Mouse (Mus musculus) hindbrain, embryonic 10.5 days (tissue): Measurements from ENCODE around the gene Cspg5. TPM values are rescaled to one million over a fixed set of nuclear protein-coding genes. Genes with fewer than 3 reads are reported as not detected.

Source experiments
- DNase-seq: peaks from one replicate; pipeline ENCODE4 v3.0.0-alpha.2; 2017; ENCODE audit warnings: low spot score
- H3K27ac ChIP-seq: fragments of 300-500 bp; sonication (generic); 2 replicates; pipeline ENCODE4 v1.5.1; 2016; ENCODE audit warnings: mild to moderate bottlenecking, moderate library complexity
- H3K27me3 ChIP-seq: fragments of 300-500 bp; sonication (generic); 2 replicates; pipeline ENCODE4 v1.6.1; 2016; ENCODE audit warnings: mild to moderate bottlenecking; ENCODE audit not compliant: poor library complexity, insufficient read depth, severe bottlenecking
- H3K36me3 ChIP-seq: fragments of 300-500 bp; sonication (generic); 2 replicates; pipeline ENCODE4 v1.6.1; 2016; ENCODE audit warnings: mild to moderate bottlenecking, moderate library complexity
- H3K4me1 ChIP-seq: fragments of 300-500 bp; sonication (generic); replicated peaks from 2 replicates; pipeline ENCODE4 v1.6.1; 2016; ENCODE audit warnings: mild to moderate bottlenecking
- H3K4me3 ChIP-seq: fragments of 300-500 bp; sonication (generic); 2 replicates; pipeline ENCODE4 v1.5.1; 2016; ENCODE audit warnings: mild to moderate bottlenecking, moderate library complexity
- H3K9me3 ChIP-seq: fragments of 300-500 bp; sonication (generic); 2 replicates; pipeline ENCODE4 v1.6.1; 2016; ENCODE audit warnings: mild to moderate bottlenecking, moderate library complexity
- WGBS: fragments of 180-500 bp; shearing (Covaris S2); methylation state at CpG from one replicate; pipeline ENCODE4 v1.1.7; 2016; 5-methylcytosine and 5-hydroxymethylcytosine counted together
- polyA plus RNA-seq: library from polyadenylated mRNA; unstranded; fragments of >200 nt; fragmentation: Nextera tagmentation; extraction: Ambion mirVana; gene quantifications from 2 replicates; pipeline ENCODE4 v1.2.1, GENCODE M21; 2016

Cspg5 gene
- polyA plus RNA-seq, 1 experiment from 2014 or later: 15.1 TPM

DNA sequence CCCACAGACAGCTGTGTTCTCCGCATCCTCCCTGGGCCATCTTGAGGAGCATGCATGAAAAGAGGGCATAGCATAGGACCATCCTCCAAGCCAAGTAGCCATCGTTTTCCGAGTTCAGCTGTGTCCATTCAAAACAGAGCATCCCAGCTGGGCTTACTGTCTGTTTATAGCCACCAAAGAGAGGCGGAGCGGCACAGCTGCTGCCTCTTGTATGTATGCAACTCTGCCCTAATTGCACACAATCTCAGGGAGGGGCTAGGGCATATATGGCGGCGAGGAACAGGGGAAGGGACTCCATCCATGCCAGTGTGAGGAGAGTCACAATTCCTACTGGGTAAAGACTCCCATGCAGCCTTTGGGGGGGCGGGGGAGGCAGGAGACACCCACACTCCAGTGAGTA, 19.6 kb downstream of the Cspg5 start:
- no peak for DNase-seq
- WGBS: 86% methylated on average over 8 of the region's 8 CpGs
- Histone ChIP-seq H3K36me3 (peaks cover 26% of the 10 kb centered on the region), H3K4me1 (peaks cover 9% of the 10 kb centered on the region), H3K9me3 (no peaks in the 10 kb centered on the region), H3K27me3 (no peaks in the 10 kb centered on the region), H3K27ac (0 out of 2 replicates have a peak overlapping the region, but pooled peaks have one; percentile 29), H3K4me3 (no peak overlapping the region)

DNA sequence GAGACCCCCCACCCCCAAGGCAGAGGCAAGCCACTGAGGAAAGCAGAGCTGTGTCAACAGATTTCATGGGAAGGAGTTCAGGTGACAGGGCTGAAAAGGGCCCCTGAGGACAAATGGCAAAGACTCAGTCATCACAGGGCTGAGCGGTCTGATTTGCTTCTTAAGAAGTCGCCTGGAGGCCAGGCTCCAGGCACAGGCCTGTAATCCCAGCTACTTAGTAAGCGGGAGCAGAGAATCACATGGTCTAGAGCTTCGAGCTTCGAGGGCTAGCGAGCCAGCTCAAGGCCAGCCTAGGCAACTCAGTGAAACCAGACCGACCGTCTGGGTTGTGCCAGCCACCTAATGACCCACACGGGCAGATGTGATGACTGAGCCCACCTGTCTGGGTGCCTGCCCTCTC, 21.4 kb downstream of the Cspg5 start:
- Histone ChIP-seq H3K4me3 (no peak overlapping the region), H3K4me1 (no peaks in the 10 kb centered on the region), H3K27ac (no peak overlapping the region), H3K9me3 (no peaks in the 10 kb centered on the region), H3K36me3 (peaks cover 18% of the 10 kb centered on the region), H3K27me3 (no peaks in the 10 kb centered on the region)
- 83% methylated on average over 9 of the region's 9 CpGs for WGBS
- DNase-seq: no peak

GRCm38 (mm10) chr9:110268416-110268815, 24.8 kb downstream of the Cspg5 start:
- no peaks in the 10 kb centered on the region for H3K27me3 ChIP-seq
- H3K4me1 ChIP-seq: no peaks in the 10 kb centered on the region
- no peak for DNase-seq
- H3K4me3 ChIP-seq: no peak overlapping the region
- H3K36me3 ChIP-seq: no peaks in the 10 kb centered on the region
- no peaks in the 10 kb centered on the region for H3K9me3 ChIP-seq
- H3K27ac ChIP-seq: no peak overlapping the region
- WGBS: 94% methylated on average over 10 of the region's 10 CpGs

DNA sequence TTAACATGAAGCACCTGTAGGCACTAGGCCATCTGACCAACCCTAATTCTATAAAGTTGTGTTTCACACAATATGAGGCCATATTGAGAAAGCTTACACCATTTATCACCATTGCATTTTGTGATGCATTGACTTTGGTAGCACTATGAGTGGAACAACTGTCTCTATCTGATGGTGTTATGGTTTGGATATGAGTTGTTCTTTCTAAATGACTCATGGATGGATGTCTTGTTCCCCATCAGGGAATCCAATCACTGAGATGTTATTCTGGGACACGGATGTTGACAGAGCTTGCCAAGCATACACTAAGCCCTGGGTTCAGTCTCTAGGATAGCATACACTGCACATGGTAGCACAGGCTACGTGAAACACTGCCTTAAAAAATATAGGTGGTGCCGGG, 28.7 kb downstream of the Cspg5 start:
- Histone ChIP-seq H3K27me3 (no peaks in the 10 kb centered on the region), H3K27ac (no peak overlapping the region), H3K9me3 (no peaks in the 10 kb centered on the region), H3K4me3 (no peak overlapping the region), H3K36me3 (no peaks in the 10 kb centered on the region), H3K4me1 (peaks cover 3% of the 10 kb centered on the region; the same call in 1 of the 2 replicates)
- DNase-seq: no peak
- WGBS: 95% methylated on average over 3 of the region's 3 CpGs

DNA sequence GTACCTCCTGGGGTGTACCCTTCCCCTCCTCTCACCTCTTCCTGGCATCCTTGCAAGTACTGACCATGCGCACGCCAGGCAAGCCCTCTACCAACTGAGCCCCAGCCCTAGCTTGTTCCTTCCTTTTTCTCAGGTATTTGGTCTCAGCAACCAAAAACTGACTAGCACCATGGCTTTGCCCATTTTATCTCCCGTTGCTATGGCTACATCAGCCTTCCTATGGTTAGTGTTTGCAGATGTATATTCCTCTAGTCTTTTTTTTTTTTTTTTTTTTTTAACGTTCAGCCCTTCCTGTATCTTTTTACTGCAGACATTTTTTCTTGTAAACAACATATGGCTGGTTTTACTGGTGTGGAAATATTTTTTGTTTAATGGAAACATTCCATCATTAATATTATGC, 29.9 kb downstream of the Cspg5 start:
- no peak for DNase-seq
- Histone ChIP-seq H3K9me3 (no peaks in the 10 kb centered on the region), H3K36me3 (no peaks in the 10 kb centered on the region), H3K4me3 (no peak overlapping the region), H3K27me3 (no peaks in the 10 kb centered on the region), H3K4me1 (peaks cover 6% of the 10 kb centered on the region; the same call in 1 of the 2 replicates), H3K27ac (no peak overlapping the region)
- WGBS: 80% methylated on average over 4 of the region's 4 CpGs

- WGBS: 74% methylated on average over 5 of the region's 5 CpGs
- peaks cover 6% of the 10 kb centered on the region; the same call in 1 of the 2 replicates for H3K4me1 ChIP-seq
- no peak for DNase-seq
- no peaks in the 10 kb centered on the region for H3K36me3 ChIP-seq
- H3K4me3 ChIP-seq: no peak overlapping the region
- H3K27me3 ChIP-seq: no peaks in the 10 kb centered on the region
- no peaks in the 10 kb centered on the region for H3K9me3 ChIP-seq
- H3K27ac ChIP-seq: no peak overlapping the region
These were observed 32.3 kb downstream of the Cspg5 start for GRCm38 (mm10) chr9:110275882-110276281.

DNA sequence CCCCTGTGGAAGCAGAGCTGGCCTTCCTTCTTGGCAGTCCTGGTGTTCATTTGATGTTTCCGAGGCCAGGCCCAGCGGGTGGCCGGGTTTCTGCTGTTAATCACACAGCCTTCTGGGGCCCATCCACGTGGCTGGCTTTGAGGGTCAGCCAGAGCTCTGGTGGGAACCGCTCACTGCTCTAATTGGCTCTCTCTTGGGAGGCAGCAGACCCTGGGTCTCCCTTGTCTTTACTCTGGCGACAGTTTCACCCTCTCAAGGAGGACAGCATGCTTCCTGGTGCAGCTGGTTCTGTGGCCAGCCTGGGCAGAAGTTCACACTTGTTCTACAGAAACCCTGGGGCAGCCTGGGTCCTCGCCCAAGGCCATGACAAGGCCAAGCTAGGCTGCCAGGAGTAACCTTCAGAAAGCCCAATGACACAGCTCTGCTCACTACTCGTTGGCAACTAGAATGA, 33.9 kb downstream of the Cspg5 start:
- Histone ChIP-seq H3K4me1 (peaks cover 6% of the 10 kb centered on the region; the same call in 1 of the 2 replicates), H3K9me3 (no peaks in the 10 kb centered on the region), H3K4me3 (no peak overlapping the region), H3K27me3 (no peaks in the 10 kb centered on the region), H3K27ac (peak overlapping the region; percentile 53; the same call in 1 of the 2 replicates), H3K36me3 (no peaks in the 10 kb centered on the region)
- 64% methylated on average over 8 of the region's 8 CpGs for WGBS
- no peak for DNase-seq

DNA sequence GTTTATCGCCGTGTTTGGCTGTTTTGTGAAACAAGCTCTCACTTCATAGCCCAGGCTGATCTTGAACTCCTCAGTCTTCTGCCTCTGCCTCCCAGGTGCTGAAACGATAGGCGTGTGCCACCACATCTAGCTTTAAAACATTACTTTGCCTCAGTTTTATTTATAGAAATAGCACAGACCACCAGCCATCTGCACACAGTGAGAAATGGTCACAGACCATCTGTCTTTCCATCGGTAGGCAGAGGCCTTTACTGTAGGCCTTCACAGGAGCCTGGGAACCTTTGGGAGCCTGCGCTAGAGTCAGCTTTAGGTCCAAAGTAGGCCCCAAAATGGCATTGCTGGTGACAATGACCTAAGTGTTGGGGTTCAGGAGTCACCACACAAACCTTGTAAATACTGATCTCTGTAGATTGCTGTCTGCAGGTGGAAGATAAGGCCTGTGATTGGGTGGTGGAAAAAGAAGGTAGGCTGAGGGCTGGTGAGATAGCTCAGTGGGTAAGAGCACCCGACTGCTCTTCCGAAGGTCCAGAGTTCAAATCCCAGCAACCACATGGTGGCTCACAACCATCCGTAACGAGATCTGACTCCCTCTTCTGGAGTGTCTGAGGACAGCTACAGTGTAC, 40.6 kb downstream of the Cspg5 start:
- WGBS: 92% methylated on average over 10 of the region's 10 CpGs
- peaks cover 11% of the 10 kb centered on the region; the same call in 1 of the 2 replicates for H3K4me1 ChIP-seq
- no peak overlapping the region for H3K27ac ChIP-seq
- H3K9me3 ChIP-seq: no peaks in the 10 kb centered on the region
- H3K36me3 ChIP-seq: no peaks in the 10 kb centered on the region
- H3K4me3 ChIP-seq: no peak overlapping the region
- DNase-seq: no peak
- H3K27me3 ChIP-seq: no peaks in the 10 kb centered on the region

DNA sequence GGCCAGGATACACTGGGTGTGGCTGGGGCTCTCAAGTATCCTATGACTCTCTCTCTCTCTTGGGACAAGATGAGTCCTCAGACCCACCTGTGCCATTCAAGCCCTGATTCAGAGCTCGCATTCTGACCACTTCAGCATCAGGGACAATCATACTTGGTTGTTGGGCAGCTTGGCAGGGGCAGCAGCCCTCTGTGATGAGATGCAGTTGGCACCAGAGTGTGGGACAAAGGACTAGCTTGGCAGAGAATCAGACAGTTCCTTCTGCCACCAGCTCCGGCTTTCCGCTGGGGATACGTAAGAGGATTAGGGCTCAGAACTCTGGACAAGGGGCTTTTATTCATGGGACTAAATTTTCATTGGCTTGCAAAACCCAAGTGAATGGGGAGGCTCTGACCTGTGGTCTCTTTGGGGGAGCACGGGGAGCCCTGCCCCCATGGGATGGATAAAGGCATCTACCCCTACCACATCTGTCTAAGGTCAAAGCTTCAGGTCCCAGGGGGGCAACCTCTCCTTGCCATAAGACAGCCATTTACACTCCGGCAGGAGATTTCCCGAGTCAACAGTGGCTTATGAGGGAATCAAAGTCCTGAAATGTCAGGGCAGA, 43.8 kb downstream of the Cspg5 start:
- H3K4me3 ChIP-seq: no peak overlapping the region
- no peaks in the 10 kb centered on the region for H3K27me3 ChIP-seq
- no peaks in the 10 kb centered on the region for H3K9me3 ChIP-seq
- no peak for DNase-seq
- peaks cover 11% of the 10 kb centered on the region; the same call in 1 of the 2 replicates for H3K4me1 ChIP-seq
- no peaks in the 10 kb centered on the region for H3K36me3 ChIP-seq
- 75% methylated on average over 7 of the region's 7 CpGs for WGBS
- no peak overlapping the region for H3K27ac ChIP-seq

GRCm38 (mm10) chr9:110293254-110293718, 49.7 kb downstream of the Cspg5 start:
- Histone ChIP-seq H3K27me3 (no peaks in the 10 kb centered on the region), H3K4me1 (peaks cover 16% of the 10 kb centered on the region), H3K36me3 (no peaks in the 10 kb centered on the region), H3K27ac (peak overlapping the region; percentile 68), H3K4me3 (no peak overlapping the region), H3K9me3 (no peaks in the 10 kb centered on the region)
- DNase-seq: no peak
- WGBS: 66% methylated on average over 12 of the region's 12 CpGs

- DNase-seq: no peak
- H3K27ac ChIP-seq: peak overlapping the region; percentile 68
- WGBS: 89% methylated on average over 13 of the region's 13 CpGs
These were observed 50.4 kb downstream of the Cspg5 start for GRCm38 (mm10) chr9:110293873-110294415.

DNA sequence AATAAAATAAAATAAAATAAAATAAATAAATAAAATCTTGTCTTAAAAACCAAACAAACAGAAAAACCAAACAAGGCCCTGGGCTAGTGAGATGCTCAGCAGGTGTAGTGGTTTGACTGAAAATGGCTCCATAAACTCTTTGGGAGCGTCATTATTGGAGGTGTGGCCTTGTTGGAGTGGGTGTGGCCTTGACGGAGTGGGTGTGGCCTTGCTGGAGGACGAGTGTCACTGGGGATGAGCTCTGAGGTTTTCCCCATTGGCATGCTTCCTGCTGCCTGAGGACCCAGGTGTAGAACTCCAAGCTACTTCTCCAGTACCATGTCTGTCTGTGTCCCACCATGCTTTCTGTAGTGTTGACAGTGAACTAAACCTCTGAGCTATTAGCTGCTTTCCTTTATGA, 51.2 kb downstream of the Cspg5 start:
- WGBS: 58% methylated on average over 3 of the region's 3 CpGs
- Histone ChIP-seq H3K9me3 (no peaks in the 10 kb centered on the region), H3K4me1 (peaks cover 16% of the 10 kb centered on the region), H3K27me3 (no peaks in the 10 kb centered on the region), H3K4me3 (no peak overlapping the region), H3K27ac (no peak overlapping the region), H3K36me3 (no peaks in the 10 kb centered on the region)
- no peak for DNase-seq

More at GRCm38 (mm10) chr9:110293873-110294415, 50.4 kb downstream of the Cspg5 start:
- H3K9me3 ChIP-seq: no peaks in the 10 kb centered on the region
- peaks cover 16% of the 10 kb centered on the region for H3K4me1 ChIP-seq
- no peak overlapping the region for H3K4me3 ChIP-seq
- H3K36me3 ChIP-seq: no peaks in the 10 kb centered on the region
- no peaks in the 10 kb centered on the region for H3K27me3 ChIP-seq
